Mouse (Mus musculus): ENCODE results near the gene Echdc1. TPM values are rescaled to one million over a fixed set of nuclear protein-coding genes. Genes with fewer than 3 reads are reported as not detected.
"Not testable (repeated sequence)": the region's sequence is repeated elsewhere in the genome, so short reads cannot be mapped to it uniquely, and the experiment has no call there.

Echdc1 gene
- 10 to 100 TPM; 29.0 to 42.3 (median 33.7) TPM for total RNA-seq (2022)

- DNase-seq (ENCODE audit: low spot score in 2 of 2): peak; percentile 74 to 79
Observed at GRCm38 (mm10) chr10:29313064-29313638, at the start of gene Echdc1. Gene Echdc1, plus strand, starts transcription at chr10:29313166.

DNA sequence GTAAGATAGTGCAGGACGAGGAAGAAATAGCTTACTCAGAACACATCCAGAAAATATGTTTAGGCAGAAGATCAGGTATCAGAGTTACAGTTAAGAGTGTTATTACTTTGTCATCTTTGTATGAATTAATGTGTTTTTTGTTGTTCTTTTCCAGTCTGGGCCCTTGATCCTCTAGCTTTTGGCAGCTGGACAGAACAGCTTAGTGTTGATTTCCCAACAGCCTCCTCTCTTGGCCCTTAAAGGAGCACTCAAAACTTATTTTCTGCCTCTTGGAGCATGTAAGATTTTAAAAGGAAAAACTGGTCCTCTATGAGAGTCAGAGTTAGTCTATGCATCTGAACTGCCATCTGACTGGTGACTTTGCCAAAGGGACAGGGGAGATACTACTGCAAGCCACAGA, 31.2 kb upstream of the Echdc1 start:
- no peak for DNase-seq (ENCODE audit: low spot score in 2 of 2)

DNA sequence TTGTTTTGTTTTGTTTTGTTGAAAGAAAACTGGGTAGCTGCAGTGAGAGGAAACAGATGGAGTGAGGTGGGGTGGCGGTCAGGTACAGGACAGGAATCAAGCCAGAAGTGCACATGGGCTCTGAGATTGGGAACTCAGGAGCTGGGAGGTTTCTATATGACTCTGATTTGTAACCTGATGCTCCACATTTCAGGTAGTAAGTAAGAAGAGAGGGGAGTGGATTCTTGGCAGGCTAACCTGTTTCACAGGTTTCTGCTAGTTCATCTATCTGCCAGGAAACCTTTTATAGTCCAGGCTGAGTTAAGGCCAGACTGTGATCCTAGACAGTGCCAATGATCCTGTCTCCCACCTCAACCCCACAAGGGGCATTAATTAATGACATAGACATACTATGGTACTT, 27.2 kb upstream of the Echdc1 start:
- no peak for DNase-seq (ENCODE audit: low spot score in 2 of 2)

GRCm38 (mm10) chr10:29302230-29302629, 10.7 kb upstream of the Echdc1 start:
- DNase-seq (ENCODE audit: low spot score in 2 of 2): no peak

DNA sequence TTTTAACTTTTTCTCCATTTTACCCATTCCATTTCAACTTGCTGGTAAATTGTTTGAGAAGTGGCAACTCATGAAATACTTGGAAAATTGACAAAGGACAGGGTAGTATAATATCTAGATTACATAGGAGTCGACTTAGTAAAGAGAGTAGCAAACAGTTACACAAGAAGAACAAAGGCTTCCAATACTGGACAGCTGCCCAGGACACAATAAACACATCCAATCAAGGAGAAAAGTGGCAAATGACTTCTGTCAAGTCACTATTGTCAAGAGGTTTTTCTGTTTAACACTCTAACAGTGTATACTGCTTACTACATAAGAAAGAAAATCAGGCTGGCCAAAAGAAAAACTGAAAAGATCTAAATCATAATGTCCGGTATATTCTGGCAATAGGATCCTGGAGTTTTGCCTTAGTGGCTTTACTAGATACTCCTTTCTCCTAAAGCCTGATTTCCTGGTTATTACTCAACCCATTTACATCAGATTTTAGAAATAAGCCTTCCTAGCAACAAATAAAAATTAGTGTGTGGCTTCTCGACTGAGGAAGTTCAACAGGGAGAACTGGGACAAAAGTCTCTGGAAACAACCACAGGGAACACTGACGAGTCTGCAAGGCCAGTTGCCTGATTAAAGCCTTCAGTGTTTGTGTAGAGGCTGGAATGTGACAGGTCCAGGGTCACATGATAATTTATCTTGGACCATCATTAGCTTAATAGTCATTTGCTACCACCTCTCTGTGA, 1.3 kb upstream of the Echdc1 start:
- no peak for DNase-seq (ENCODE audit: low spot score in 2 of 2)

DNA sequence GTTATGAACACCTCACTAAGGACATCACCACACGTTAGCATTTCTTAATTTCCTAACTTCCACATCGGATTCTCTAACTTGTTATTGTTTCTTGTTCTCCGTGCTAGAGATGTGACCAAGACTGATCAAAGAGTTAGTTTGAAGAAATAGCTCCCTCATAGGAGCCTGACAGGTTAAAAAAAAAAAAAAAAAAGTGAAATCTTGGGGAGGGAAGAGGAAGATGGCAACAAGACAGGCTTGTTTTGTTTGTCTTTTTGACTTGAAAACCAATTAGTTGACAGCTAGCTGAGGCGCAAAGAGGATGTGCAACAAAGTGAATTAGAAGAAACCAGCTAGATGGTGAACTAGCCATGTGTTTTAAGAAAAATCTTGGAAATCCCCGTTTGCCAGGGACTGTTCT, 939 bp downstream of the Echdc1 start:
- no peak for DNase-seq (ENCODE audit: low spot score in 2 of 2)

GRCm38 (mm10) chr10:29324817-29325216, 11.9 kb downstream of the Echdc1 start:
- DNase-seq (ENCODE audit: low spot score in 2 of 2): no peak

- DNase-seq (ENCODE audit: low spot score in 2 of 2): no peak
Observed at GRCm38 (mm10) chr10:29333836-29334235, 20.9 kb downstream of the Echdc1 start.

DNA sequence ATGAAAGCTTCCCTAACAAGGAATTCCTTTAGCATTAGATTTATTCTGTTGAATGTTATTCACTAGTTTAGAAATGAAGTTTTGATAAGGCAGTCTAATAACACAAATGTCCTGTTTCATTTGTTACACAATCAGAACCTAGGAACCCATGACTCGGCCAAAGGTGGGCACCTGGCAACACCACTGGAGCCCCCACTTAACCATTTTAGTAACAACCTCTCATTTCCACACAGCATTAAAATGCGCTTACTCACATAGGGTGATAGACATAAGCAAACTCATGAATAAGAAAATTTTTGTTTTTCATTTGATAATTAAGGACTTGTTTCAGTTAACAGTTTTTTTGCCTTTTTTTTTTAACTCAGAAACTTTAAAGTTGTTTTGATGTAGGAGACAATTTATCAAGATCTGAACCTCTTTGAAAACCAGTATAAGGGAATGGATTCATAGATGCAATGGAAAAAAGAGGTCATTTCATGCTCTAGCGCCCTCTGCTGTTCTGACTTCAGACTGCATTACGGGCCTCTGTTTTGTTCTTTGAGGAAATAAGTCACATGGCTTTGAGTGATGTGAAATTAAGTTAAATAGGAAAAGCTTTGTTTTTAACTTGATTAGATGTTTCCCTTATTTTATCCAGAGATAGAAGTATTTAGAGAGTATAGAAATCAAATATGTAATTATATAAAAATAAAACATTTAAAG, 25.5 kb downstream of the Echdc1 start:
- peak; percentile 29 to 70 for DNase-seq (ENCODE audit: low spot score in 2 of 2)

- no peak for DNase-seq (ENCODE audit: low spot score in 2 of 2)
Observed at GRCm38 (mm10) chr10:29344232-29344631, 31.3 kb downstream of the Echdc1 start.

GRCm38 (mm10) chr10:29346638-29347037, 33.7 kb downstream of the Echdc1 start:
- no peak for DNase-seq (ENCODE audit: low spot score in 2 of 2)

- DNase-seq (ENCODE audit: low spot score in 2 of 2): no peak
Observed at GRCm38 (mm10) chr10:29351420-29351819, 38.5 kb downstream of the Echdc1 start.

- no peak for DNase-seq (ENCODE audit: low spot score in 2 of 2)
Observed at GRCm38 (mm10) chr10:29352575-29352974, 39.6 kb downstream of the Echdc1 start.

DNA sequence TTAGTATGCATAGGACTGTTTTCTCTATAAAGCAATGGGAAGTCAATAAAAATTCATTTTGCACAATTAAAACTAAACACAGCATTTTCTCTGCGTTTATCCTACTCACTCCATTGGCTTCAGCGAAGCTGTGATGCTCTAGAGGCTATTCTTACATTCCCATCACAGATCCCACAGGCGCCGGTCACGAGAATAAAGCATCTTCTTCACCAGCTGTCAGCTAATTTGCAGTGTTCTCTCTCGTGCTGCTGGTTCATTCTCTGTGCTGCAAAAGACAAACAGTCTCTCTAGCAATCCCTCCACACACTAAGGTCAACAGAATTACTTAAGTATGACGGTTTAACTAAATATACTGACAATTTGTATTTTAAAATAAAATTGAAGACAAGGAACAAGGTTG, 41.2 kb downstream of the Echdc1 start:
- DNase-seq (ENCODE audit: low spot score in 2 of 2): peak; percentile 36 to 60

DNA sequence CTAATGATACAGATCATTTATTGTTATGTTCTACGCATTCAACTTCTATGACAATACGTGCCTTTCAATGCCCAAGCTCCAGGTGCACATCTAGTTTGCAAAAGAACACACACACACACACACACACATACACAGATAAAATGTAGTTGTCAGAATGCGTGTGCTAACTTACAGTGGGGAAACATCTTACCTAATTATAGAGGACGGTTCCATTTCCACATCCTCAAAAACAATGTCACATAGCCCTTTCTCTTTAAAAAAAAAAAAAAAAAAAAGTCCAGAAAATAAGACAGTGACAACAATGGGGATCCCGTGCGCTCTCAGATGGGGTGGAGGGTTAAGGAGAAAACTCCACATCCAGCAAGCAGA, 48.1 kb downstream of the Echdc1 start:
- no peak for DNase-seq (ENCODE audit: low spot score in 2 of 2)

- peak; percentile 58 to 82 for DNase-seq (ENCODE audit: low spot score in 2 of 2)
Observed at GRCm38 (mm10) chr10:29361464-29362196, 48.7 kb downstream of the Echdc1 start.

GRCm38 (mm10) chr10:29362197-29362900, 49.4 kb downstream of the Echdc1 start, which contains the start of gene Rnf146:
Gene Rnf146, minus strand, starts transcription at chr10:29362442.
- DNase-seq (ENCODE audit: low spot score in 2 of 2): no peak

DNA sequence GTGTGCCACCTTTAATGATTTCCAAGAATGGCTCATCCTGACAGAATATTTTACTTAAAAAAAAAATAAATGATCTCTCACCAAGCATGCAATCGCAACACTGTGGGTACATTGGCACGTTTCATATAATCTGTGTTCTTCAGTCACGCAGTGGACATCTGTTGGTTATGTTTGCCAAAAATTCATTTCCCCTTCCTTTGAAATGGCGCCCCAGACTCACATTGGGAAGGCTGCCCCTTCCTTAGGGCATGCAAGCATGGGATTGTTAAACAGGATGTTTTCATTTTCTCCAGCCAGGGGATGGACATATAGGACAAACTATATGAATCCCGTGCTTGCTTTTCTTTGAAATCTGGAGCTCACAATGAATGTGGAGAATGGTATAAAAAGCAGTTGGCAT, 61.1 kb downstream of the Echdc1 start:
- DNase-seq (ENCODE audit: low spot score in 2 of 2): no peak

GRCm38 (mm10) chr10:29381558-29381957, 68.6 kb downstream of the Echdc1 start:
- DNase-seq (ENCODE audit: low spot score in 2 of 2): no peak

GRCm38 (mm10) chr10:29394890-29395289, 81.9 kb downstream of the Echdc1 start:
- not testable (repeated sequence) for DNase-seq (ENCODE audit: low spot score in 2 of 2)

All from layer of hippocampus, adult 8-10 months (tissue).